Mouse (Mus musculus): ENCODE results near the gene Tmem63b.

Gene Tmem63b

GRCm38 (mm10) chr17:45686716-45687115, at the start of gene Tmem63b:
TSS of gene Tmem63b (minus strand) at chr17:45686905.
- peak in 1 of 2 experiments; percentile 34 for DNase-seq (ENCODE audit: low read depth in 2 of 2, low spot score in 2 of 2)

- DNase-seq (ENCODE audit: low read depth in 2 of 2, low spot score in 2 of 2), result peak; percentile 57 to 66
Measured at GRCm38 (mm10) chr17:45735382-45736310, 48.9 kb upstream of the Tmem63b start.

GRCm38 (mm10) chr17:45734881-45735280, 48.2 kb upstream of the Tmem63b start:
- no peak for DNase-seq (ENCODE audit: low read depth in 2 of 2, low spot score in 2 of 2)

GRCm38 (mm10) chr17:45734333-45734732, 47.6 kb upstream of the Tmem63b start:
- DNase-seq (ENCODE audit: low read depth in 2 of 2, low spot score in 2 of 2), result no peak

- no peak for DNase-seq (ENCODE audit: low read depth in 2 of 2, low spot score in 2 of 2)
Measured at GRCm38 (mm10) chr17:45733735-45734301, 47.1 kb upstream of the Tmem63b start, which contains the start of gene 1600014C23Rik. TSS of gene 1600014C23Rik (minus strand) at chr17:45733844.

- DNase-seq (ENCODE audit: low read depth in 2 of 2, low spot score in 2 of 2), result no peak
Measured at GRCm38 (mm10) chr17:45733038-45733734, 46.5 kb upstream of the Tmem63b start.

- DNase-seq (ENCODE audit: low read depth in 2 of 2, low spot score in 2 of 2), result peak; percentile 77 to 85
Measured at GRCm38 (mm10) chr17:45731172-45731864, 44.6 kb upstream of the Tmem63b start.

GRCm38 (mm10) chr17:45730696-45731095, 44.0 kb upstream of the Tmem63b start:
- no peak for DNase-seq (ENCODE audit: low read depth in 2 of 2, low spot score in 2 of 2)

GRCm38 (mm10) chr17:45729387-45729786, 42.7 kb upstream of the Tmem63b start:
- DNase-seq (ENCODE audit: low read depth in 2 of 2, low spot score in 2 of 2), result no peak

GRCm38 (mm10) chr17:45727983-45728723, 41.4 kb upstream of the Tmem63b start:
- no peak for DNase-seq (ENCODE audit: low read depth in 2 of 2, low spot score in 2 of 2)

- DNase-seq (ENCODE audit: low read depth in 2 of 2, low spot score in 2 of 2), result no peak
Measured at GRCm38 (mm10) chr17:45727481-45727880, 40.8 kb upstream of the Tmem63b start.

GRCm38 (mm10) chr17:45726249-45726648, 39.5 kb upstream of the Tmem63b start:
- DNase-seq (ENCODE audit: low read depth in 2 of 2, low spot score in 2 of 2), result no peak

- DNase-seq (ENCODE audit: low read depth in 2 of 2, low spot score in 2 of 2), result no peak
Measured at GRCm38 (mm10) chr17:45724574-45724921, 37.8 kb upstream of the Tmem63b start.

GRCm38 (mm10) chr17:45723732-45724573, 37.2 kb upstream of the Tmem63b start:
- DNase-seq (ENCODE audit: low read depth in 2 of 2, low spot score in 2 of 2), result peak; percentile 44 to 56

- DNase-seq (ENCODE audit: low read depth in 2 of 2, low spot score in 2 of 2), result peak; percentile 39 to 66
Measured at GRCm38 (mm10) chr17:45718323-45718722, 31.6 kb upstream of the Tmem63b start.

- no peak for DNase-seq (ENCODE audit: low read depth in 2 of 2, low spot score in 2 of 2)
Measured at GRCm38 (mm10) chr17:45711525-45711924, 24.8 kb upstream of the Tmem63b start.

- no peak for DNase-seq (ENCODE audit: low read depth in 2 of 2, low spot score in 2 of 2)
Measured at GRCm38 (mm10) chr17:45710407-45710806, 23.7 kb upstream of the Tmem63b start.

GRCm38 (mm10) chr17:45709829-45710228, 23.1 kb upstream of the Tmem63b start:
- DNase-seq (ENCODE audit: low read depth in 2 of 2, low spot score in 2 of 2), result no peak

- DNase-seq (ENCODE audit: low read depth in 2 of 2, low spot score in 2 of 2), result no peak
Measured at GRCm38 (mm10) chr17:45708179-45708578, 21.5 kb upstream of the Tmem63b start.

GRCm38 (mm10) chr17:45707376-45707775, 20.7 kb upstream of the Tmem63b start:
- no peak for DNase-seq (ENCODE audit: low read depth in 2 of 2, low spot score in 2 of 2)

All from CD8-positive naive resting alpha-beta T cell, adult 2 months (primary cell).